Mouse (Mus musculus): Measurements from ENCODE around the gene Agap3.

Agap3 gene

DNA sequence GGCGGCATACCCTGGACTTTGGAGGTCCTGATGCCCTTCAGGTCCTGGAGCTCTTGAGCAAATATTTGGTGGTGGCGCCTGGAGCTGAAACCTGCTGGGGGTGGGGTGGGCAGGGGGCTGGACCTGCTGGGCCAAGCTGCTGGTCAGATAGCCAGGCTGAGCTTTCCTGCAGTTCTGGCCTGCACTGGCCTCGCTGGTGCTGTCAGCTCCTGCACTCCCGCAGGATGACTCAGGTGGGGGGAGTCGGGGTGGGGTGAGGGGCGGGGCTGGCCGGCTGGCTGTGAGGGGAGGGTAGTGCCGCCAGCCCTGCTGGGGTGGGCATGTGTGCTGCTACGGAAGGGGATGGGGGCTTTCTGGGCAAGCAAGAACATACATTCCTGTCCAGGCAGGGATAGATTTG, 23.4 kb upstream of the Agap3 start:
- DNase-seq (ENCODE audit: low spot score) = peak; percentile 18

DNA sequence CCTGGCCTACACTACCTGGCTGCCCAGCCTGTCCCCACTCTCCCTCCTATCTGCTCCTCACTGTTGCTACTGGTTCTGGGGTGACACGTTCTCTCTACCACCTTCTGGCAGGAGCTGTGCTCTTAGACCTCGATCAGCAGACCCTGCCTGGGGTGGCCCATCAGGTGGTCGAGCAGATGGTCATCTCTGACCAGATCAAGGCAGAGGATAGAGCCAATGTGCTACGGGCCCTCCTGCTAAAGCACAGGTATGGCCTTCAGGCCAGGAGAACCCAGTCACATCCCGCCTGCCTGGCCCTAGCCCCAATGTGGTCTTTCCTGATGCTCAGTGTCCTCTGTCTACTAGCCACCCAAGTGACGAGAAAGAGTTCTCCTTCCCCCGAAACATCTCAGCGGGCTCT, 18.0 kb upstream of the Agap3 start:
- DNase-seq (ENCODE audit: low spot score) = no peak

DNA sequence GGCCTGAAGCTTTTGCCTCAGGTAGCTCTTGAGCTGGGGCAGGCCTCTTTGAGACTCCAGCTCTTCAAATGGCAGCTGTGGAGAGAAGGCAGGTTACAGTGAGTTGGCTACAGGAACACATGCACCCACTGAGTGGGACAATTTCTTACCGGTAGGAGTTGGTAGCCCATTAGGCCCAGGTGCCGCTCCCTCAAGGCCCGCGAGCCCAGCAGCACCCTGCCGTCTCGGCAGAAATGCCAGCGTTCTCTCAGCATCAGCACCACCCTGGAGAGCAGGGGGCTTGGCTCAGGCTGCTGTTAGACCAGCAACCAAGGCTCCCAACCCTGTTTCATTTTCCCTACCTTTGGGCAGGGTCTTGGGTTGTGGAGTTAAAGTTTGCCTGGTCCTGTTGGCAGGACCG, 10.8 kb upstream of the Agap3 start:
- DNase-seq (ENCODE audit: low spot score) = no peak

DNA sequence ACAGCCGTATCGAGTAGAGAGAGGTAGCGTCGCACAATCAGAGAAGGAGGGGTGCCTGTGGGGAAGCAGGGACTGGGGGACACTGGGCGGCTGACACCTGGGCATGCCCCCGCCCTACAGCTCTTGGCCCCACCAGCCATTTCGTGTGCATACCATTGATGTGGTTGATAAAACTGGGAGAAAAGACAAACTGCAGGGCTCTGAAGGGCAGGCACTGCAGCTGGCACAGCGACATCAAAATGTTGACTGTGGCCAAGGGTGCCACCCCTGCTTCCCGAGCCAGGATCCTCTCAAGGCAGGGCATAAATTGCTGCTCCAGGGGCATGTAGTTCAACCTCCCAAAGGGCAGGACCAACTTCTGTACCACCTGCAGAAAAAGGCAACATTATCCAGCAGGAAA, 9.9 kb upstream of the Agap3 start:
- no peak for DNase-seq (ENCODE audit: low spot score)

DNA sequence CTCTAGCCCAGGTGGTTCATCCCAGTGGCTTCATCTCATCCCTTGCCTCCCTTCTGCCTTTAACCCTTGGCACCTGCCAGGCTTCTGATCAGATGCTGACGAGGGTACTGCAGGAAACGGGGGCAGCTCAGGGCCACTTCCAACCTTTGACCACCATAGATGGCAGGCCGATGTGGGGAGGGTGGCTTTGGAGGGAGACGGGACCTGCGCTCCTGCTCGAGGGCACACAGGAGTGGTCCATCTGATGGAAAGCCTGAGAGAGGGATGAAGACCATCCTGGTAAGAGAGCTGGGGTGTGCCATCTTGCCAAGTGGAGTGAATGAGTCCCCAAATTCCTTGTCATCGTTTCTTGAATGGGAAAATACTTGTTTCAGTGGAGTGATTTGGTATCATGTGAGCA, 8.8 kb upstream of the Agap3 start:
- DNase-seq (ENCODE audit: low spot score) = no peak

DNA sequence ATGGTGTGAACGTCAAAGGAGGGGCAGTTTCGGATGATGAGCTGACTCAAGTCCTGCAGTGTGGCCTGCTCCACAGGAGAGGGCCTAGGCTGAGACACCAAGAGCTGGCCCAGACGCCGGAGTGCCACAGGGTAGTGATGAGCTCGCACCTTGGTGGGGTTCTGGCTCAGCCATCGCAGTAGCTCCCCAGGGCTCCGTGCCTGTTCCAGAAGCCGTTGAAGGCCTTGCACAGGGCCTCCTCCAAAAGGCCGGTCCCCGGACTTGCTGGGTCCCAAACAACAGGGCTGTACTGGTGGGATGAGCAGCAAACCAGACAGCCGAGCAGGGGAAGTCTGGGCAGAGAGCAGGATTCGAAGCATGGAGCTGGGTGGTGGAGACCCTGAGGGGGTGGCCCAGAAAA, 8.1 kb upstream of the Agap3 start:
- DNase-seq (ENCODE audit: low spot score) = no peak

DNA sequence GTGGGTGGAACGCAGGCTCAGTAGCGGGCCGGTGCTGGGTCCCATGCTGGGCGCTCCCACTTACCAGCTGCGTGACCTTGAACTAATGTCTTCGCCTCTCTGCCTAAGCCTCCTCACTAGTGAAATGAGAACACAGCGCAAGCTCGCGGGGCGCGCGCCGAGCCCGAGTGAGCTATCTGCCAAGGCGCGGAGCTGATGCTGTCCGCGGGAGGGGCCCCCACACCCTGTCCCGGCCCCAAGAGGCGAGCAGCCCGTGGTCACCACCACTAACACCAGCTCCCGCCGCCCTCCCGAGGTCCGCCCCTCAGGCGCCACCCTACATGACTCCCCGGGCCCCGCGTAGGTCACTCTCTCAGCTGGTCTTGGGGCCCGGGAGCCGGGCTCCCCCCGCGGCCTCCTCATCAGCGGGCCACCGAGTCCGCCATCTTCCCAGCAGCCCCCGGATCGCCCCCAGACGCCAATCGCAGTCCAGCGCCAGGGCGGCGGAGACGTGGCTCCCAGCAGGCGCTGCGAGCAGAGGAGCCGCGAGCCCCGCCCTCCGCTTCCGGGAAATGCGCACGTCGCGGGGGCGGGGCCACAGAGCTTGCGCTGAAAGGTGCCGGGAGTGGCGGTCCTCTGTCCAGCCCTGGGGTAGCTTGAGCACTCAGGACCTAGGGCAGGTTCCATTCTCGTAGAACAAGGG, 7.1 kb upstream of the Agap3 start, which contains the start of gene Fastk:
Fastk (minus strand) TSS at position 542 of the 682 bp plus-strand sequence.
- peak; percentile 94 for DNase-seq (ENCODE audit: low spot score)

DNA sequence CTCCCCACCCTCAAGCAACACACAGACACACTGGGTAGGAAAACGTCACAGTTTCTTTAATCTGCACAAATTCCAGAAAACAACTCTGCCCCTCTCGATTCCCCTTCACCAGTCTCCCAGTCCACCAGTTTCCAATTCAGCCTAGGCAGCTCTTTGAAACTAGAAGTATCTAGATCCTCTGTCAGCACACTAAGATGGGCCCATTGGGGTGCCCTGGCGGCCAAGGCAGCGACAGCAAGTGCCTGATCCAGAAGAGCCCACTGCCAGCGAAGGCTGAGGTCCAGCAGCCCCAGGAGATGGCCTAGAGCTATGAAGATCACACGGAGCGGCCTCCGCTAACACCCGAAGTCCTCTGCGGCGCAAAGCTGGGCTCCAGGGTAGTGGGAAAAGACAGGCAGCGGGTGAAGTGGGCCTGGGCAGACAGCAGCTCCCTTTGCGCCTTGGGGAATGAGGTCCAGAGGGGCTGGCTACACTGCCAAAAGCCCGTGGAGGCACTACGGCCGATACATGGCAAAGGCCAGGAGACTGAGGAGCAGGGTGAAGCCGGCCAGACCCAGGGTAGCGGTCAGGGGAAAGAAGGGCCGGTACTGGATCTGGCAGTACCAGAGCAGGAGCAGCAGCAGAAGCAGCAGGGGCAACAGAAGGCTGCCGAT, 6.4 kb upstream of the Agap3 start:
- no peak for DNase-seq (ENCODE audit: low spot score)

DNA sequence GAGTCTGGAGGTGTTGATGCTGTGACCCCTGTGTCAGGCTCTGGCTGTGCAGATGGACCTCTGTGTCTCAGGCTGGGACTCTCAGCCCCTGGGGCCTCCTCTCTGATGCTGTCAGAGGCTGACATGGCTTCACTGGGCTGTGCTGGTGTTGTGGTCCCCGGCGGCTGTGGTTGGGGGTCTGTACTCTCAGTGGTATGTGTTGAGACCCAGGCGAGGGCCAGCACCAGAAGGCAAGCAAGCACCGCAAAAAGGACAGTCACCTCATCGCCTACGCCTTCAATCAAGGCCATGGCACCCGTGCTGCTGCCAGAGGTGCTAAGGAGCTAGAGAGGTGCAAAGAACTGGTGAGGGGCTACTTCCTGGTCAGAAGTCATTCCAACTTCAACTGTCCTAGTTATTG, 5.3 kb upstream of the Agap3 start:
- DNase-seq (ENCODE audit: low spot score) = no peak

DNA sequence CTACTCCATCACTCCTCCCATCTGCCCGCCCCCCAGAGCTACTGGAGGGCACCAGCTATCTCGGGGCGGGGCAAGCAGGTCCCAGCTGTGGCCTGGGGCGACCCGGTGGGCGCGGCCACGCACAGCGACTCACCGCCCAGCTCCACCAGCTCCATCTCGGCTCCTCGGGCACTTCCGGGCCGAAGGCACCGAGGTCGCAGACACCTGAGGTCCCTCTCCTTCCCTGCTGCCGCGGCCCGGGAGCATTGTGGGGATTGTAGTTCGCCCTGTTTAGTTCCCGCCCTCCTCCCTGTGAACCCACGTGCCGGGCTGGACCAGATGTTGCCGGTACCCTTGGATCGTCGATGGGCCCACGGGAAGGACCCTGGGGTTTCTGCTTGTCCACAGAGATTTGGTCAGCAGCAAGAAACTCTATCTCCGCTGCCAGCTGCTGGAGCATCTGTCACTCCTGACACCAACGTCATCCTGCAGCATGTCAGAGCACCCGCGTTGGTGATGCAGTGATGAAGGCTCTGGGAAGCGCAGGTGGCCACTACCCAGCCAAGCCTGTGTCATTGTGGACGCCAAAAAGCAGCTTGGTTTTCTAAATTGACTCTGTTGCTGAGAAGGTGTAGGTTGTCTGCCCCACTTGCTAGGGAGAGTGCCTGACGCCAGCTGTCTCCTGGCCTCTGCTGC, 4.2 kb upstream of the Agap3 start, which contains the start of gene Tmub1:
Tmub1 (minus strand) TSS at position 231 of the 675 bp plus-strand sequence.
- peak; percentile 77 for DNase-seq (ENCODE audit: low spot score)

DNA sequence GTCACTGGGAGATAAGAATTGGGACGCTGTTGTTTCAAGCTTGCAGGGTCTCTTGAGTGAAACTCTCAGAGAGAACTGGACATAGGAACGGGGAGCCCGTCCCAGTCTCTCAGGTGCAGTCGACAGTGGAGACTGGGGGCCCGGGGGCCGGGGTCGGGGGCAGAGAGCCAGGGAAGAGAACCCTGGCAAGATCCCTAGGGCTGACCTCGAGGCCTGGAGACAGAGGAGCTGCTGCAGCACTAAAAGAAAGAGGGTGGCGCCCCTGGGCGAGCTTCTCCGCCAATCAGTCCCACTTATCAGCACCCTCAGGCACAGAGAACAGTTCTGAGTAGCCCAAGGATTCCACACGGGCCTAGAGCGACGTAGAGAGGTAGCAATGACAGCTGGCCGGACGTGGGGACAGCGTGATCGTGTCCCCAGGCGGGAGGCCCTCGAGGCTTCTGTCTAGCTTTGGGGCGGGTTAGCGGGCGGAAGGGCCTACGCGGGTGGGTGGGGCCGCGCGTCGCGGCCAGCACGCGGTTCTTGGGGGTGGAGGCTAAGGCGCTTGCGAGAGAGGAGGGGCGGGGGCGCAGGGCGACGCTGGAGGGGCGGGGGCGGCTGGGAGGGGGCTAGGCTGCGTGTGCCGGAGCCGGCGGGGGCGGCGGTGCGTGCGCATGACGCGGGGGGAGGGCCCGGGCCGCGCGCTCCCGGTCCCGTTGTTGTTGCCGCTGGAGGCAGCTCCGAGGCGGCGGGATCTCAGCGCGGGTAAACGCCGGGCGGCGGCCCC, 530 bp upstream of the Agap3 start:
- DNase-seq (ENCODE audit: low spot score) = peak; percentile 83

DNA sequence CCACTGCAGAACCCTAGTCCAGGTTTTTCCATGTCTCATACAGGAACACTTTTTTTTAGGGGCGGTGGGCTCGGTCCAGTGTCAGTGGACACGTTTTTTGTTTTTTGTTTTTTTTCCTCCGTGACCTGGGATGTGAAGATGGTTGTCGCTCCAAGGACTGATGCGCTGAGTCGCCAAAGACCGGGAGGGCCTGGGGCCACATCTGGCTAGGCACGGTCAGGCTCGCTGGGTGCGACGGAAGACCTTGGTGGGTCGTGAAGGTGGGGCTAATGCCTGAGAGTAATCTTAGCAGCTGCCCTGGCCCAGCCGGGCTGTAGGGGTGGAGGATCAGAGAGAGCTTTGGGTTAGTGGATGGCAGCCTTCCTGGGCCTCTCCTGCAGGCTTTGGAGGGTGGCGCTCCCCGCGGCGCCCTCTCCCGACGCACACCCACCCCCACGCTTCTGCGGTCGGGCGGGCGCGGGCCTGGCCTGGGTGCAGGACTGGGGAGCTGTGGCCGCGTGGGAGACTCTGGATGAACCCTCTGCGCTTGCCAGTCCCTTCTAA, 785 bp downstream of the Agap3 start:
- DNase-seq (ENCODE audit: low spot score) = peak; percentile 33

DNA sequence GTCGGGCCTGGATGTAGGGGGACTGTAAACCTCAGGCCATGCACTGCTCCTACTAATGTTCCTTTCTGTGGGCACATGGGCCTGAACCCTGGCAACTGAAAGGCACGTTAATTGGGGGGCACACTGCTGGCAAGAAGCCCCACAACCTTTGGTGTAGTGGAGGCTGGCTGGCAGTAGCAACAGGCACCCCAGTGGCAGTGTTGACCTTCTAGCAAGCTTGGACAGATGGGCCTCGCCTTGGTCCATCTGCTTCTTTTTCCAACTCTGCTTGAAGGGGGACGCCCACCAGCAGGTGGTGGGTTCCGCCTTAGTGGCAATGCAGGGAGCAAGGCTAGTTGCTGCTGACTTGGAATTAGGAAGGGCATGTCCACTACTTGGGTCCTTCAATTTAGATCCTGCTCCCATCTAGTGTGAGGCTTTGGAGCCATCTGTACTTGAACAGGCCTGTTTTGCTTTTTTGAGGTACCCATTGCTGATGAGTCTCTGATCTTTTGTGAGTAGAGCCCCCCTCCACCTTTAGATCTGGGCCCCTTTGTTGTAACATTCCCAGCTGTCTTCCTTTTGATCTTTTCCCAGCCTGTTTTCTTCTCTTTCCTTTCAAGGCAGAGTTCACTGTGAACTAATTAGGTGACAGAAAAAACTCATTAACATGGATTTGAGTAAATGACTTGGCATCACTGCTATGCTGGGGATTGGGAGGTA, 1.5 kb downstream of the Agap3 start:
- DNase-seq (ENCODE audit: low spot score) = no peak

DNA sequence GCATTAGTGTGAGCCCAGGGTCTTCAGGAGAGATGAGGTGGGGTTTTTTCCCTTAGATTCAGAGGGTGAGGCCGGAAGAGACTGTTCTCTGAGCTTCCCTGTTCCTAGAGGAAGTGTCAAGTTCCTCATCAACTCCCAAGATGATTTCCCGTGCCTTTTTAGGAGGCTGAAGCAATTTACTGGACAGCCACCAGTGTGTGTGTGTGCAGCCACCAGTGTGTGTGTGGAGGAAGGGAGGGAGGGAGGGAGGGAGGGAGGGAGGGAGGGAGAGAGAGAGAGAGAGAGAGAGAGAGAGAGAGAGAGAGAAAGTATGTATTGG, 2.0 kb downstream of the Agap3 start:
- no peak for DNase-seq (ENCODE audit: low spot score)

DNA sequence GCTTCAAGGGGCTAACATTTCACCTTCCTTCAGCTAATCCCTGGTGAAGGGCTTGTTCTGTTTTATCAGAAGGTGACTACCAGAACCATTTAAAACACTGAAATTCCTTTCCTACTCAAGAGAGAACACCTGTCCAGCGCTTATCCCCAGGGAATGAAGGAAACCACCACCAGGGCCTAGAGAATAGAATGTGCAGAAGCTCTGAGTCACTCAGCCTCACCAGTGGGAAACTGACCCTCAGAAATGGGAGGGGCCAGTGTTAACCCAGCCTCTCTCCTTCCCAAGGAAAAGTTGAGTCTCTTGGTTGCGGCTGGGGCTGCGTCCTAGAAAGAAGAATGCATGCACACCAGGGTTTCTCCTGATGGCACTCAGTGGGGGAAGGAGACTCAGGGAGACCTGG, 3.1 kb downstream of the Agap3 start:
- DNase-seq (ENCODE audit: low spot score) = no peak

DNA sequence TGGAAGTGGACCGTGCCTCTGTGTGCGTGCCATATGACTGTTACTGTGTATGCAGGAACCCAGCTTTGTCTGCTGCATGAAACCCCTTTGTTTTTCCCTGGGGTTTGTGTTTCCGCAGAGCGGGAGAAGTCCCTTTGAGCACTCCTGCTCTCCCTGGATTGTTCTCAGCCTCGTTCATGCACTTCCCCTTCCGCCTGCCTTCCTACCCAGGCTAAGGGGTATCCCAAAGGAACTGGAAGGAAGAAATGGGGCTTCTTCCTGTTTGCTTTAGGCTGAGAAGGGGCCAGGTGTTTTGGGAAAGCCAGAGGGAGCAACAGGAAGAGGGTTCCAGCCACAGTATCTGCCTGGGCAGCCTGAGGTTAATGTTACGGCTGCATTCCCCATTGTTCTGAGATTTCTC, 3.6 kb downstream of the Agap3 start:
- DNase-seq (ENCODE audit: low spot score) = no peak

DNA sequence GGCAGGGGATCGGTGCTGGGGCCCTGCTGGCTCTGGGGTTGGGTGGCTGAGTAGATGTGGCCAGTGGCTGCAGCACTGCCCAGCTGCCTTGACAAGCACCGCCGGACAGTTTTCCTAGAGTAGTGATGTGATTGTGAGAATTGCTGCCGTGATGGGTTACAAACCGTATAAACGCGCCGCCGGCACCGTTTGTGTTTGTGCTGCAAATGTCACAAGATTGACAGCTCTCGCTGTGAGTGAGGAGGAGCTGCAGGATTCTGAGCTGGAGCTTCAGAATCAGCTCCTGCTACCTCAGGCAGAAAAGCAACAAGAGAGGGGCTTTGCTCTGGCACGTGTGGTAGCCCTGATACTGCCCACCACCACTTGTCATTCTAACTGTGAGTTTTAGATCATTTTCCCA, 14.8 kb downstream of the Agap3 start:
- DNase-seq (ENCODE audit: low spot score) = no peak

DNA sequence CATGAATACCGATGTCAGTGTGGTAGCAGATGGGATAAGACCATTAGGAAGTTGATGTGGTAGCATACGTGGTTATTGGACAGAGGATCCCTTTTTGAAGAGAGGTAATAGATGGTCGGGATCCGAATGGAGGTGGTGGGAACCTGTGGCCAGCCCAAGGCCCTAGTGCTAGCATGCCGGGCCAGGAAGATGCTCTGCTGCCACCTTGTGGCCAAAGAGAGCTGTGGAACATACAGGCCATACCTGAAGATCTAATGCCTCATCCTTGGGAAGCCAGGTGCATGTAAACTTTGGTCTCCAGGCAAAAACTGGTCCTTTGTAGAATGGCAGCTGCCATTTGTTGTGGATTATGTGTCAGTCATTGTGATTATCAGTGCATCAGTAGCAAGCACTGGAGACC, 18.6 kb downstream of the Agap3 start:
- peak; percentile 82 for DNase-seq (ENCODE audit: low spot score)

DNA sequence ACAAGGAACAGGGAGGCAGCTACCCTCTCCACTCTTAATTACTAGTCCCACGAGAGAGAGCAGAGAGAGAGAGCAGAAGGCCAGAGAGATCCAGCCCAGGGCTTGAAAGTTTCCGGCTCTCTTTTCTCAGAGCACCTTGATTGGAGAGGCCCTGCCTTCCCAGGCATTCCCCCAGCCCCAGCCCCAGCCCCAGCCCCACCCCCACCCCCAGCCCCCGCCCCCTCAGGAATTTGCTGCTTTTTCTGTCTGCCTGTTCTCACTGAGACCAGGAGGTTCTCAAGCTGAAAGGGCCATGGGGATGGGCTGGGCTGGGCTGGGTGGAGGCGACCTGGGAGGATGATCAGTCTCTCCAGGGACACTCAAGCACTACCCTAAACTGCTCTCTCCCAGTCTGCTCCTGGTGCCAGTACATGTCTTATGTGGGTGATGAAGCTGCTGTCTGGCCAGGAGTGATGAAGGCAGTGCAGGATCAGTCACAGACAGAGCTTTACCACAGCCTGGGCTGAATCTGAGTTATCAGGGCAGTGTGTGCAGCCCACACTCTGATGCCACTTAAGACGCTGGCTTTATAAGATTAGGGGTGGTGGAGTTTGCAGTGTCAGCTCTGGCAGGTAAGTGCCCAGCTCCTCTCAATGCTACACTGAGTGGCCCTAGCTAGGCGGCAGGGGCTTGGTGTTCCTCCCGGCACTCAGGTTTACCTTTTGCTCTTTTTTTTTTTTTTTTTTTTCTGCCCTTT, 21.1 kb downstream of the Agap3 start:
- DNase-seq (ENCODE audit: low spot score) = no peak

DNA sequence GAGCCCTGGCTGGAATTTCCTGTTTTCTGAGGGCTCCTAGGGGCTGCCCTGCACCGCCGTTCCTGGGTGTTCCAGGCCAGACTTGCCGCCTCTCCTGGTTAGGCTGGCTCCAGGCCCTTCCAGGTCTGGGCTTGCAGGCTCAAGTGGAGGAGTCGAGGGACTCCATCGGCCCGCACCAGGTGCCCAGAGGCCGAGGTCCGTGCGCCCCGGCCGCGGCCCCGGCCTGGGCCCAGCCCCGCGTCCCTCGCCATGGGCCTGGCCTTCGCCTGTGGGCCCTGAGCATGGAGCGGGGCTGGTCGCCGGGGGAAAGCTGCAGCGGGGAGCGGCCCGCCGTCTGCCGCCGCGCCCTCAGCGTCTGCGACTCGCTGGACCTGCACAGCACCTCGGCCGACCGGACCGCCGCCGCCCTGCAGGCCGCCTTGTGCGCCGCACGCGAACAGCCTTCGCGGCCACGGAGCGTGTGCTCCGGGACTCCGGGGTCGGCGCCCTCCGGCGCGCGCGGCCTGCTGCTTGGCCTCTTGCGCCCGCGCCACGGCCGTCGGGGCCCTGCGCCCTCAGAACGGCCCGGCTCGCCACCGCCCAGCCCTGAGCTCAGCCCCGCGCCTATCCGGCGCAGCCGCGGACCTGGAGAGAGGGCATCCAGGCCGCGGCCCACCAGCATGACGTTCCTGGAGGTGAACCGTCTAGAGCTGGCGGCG, 22.2 kb downstream of the Agap3 start:
- peak; percentile 62 for DNase-seq (ENCODE audit: low spot score)

All from urinary bladder, postnatal 25 days (tissue).